Mouse (Mus musculus) testis, postnatal 14 days (tissue): Measurements from ENCODE around the gene Itprid2.

Experiments
- DNase-seq: peaks from one replicate; pipeline ENCODE4 v3.0.0; 2021; ENCODE audit warnings: low spot score

The Itprid2 gene

GRCm38 (mm10) chr2:79713662-79714091 is 78.5 kb downstream of the Itprid2 start:
- no peak for DNase-seq

- no peak for DNase-seq
Observed at GRCm38 (mm10) chr2:79714745-79715144, 79.6 kb downstream of the Itprid2 start.

- DNase-seq, result no peak
Observed at GRCm38 (mm10) chr2:79715925-79716324, 80.8 kb downstream of the Itprid2 start.

- DNase-seq, result no peak
Observed at GRCm38 (mm10) chr2:79717846-79718245, 82.7 kb downstream of the Itprid2 start.

- no peak for DNase-seq
Observed at GRCm38 (mm10) chr2:79722415-79722814, 87.3 kb downstream of the Itprid2 start.
